In the genomic region with DNA sequence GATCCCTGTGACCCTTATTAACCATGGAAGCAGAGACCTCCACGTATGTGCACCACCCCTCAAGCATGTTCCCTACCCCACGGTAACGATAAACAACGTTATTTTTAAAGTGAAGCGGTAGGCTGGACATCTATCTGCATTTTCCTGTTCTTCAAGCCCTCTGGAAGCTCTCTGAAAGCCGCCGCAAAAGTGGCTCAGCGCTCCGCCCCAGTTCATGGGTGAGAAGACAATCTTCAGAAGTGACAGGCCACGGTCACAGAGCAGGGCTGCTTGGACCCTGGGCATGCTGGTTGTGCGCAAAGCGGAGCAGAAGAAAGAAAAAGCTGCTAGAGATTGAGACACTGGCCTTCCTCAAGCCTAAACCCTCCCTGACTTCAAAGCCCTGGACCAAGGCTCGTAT, we compare ENCODE assay signal across 9 mouse cellular contexts.
DNase-seq lines count a peak whose midpoint lies in the region; ATAC-seq lines count a peak whose summit lies in the region.
"Had no signal": no experiment of that assay in that cellular context is flagged by ENCODE, and none has a peak within 500 bp of the region (broad histone marks: within the 10 kb centered on the region; RNA-seq: fewer than 3 reads in every experiment).

No protein-coding gene starts in this region.

- no peak for DNase-seq in heart, embryonic 10.5 days (ENCODE audit: low spot score)
- DNase-seq in embryonic facial prominence, embryonic 10.5 days (ENCODE audit: low spot score), result peak; percentile 44
- DNase-seq in hindbrain, embryonic 14.5 days (ENCODE audit: low spot score), result no peak
- DNase-seq in neural tube, embryonic 11.5 days (ENCODE audit: low spot score), result peak; percentile 32
- no peak for DNase-seq in thymus, postnatal 25 days
- DNase-seq in adrenal gland, adult 8-10 months, result no peak
- DNase-seq: lung, adult 18-20 months had no signal

- H3K36me3 ChIP-seq in heart, embryonic 10.5 days, result no peaks in the 10 kb centered on the region
- H3K36me3 ChIP-seq in heart, embryonic 12.5 days, result no peaks in the 10 kb centered on the region
- H3K36me3 ChIP-seq in embryonic facial prominence, embryonic 10.5 days (replicated peaks), result no peaks in the 10 kb centered on the region
- no peaks in the 10 kb centered on the region for H3K36me3 ChIP-seq in hindbrain, embryonic 14.5 days (replicated peaks; ENCODE audit: control insufficient read depth, insufficient read depth)
- H3K36me3 ChIP-seq in neural tube, embryonic 11.5 days (ENCODE audit: control insufficient read depth, insufficient read depth, low read length), result no peaks in the 10 kb centered on the region

- peak overlapping the region; percentile 86 for H3K27ac ChIP-seq in heart, embryonic 10.5 days
- H3K27ac ChIP-seq in heart, embryonic 12.5 days (ENCODE audit: poor library complexity, severe bottlenecking), result no peak overlapping the region
- peak overlapping the region; percentile 95 for H3K27ac ChIP-seq in embryonic facial prominence, embryonic 10.5 days (replicated peaks)
- peak overlapping the region; percentile 81 for H3K27ac ChIP-seq in hindbrain, embryonic 14.5 days
- peak overlapping the region; percentile 89 for H3K27ac ChIP-seq in neural tube, embryonic 11.5 days (ENCODE audit: low read depth, low read length)

- peaks cover 12% of the 10 kb centered on the region for H3K27me3 ChIP-seq in heart, embryonic 10.5 days (ENCODE audit: insufficient read depth, poor library complexity, severe bottlenecking)
- no peaks in the 10 kb centered on the region for H3K27me3 ChIP-seq in heart, embryonic 12.5 days (replicated peaks)
- peaks cover 28% of the 10 kb centered on the region for H3K27me3 ChIP-seq in embryonic facial prominence, embryonic 10.5 days (replicated peaks; ENCODE audit: low read depth, poor library complexity, severe bottlenecking)
- H3K27me3 ChIP-seq in hindbrain, embryonic 14.5 days (ENCODE audit: control insufficient read depth, insufficient read depth, low read length), result no peaks in the 10 kb centered on the region
- no peaks in the 10 kb centered on the region for H3K27me3 ChIP-seq in neural tube, embryonic 11.5 days (ENCODE audit: control insufficient read depth, insufficient read depth, low read length)

- no peaks in the 10 kb centered on the region for H3K9me3 ChIP-seq in heart, embryonic 10.5 days
- 0 out of 2 replicates have a peak, but pooled peaks cover 3% of the 10 kb centered on the region for H3K9me3 ChIP-seq in heart, embryonic 12.5 days (replicated peaks)
- no peaks in the 10 kb centered on the region for H3K9me3 ChIP-seq in embryonic facial prominence, embryonic 10.5 days
- no peaks in the 10 kb centered on the region for H3K9me3 ChIP-seq in hindbrain, embryonic 14.5 days (ENCODE audit: control insufficient read depth, low read length)
- no peaks in the 10 kb centered on the region for H3K9me3 ChIP-seq in neural tube, embryonic 11.5 days (ENCODE audit: control insufficient read depth, low read length)

- H3K9ac ChIP-seq in heart, embryonic 12.5 days, result no peak overlapping the region
- peak overlapping the region; percentile 65; the same call in 1 of the 2 replicates for H3K9ac ChIP-seq in hindbrain, embryonic 14.5 days
- H3K9ac ChIP-seq in neural tube, embryonic 11.5 days (ENCODE audit: low read length), result peak overlapping the region; percentile 71

- ATAC-seq in heart, embryonic 12.5 days (ENCODE audit: insufficient number of reproducible peaks, low FRiP score), result no peak
- ATAC-seq in hindbrain, embryonic 14.5 days (ENCODE audit: low FRiP score), result no peak
- no peak for ATAC-seq in neural tube, embryonic 11.5 days (ENCODE audit: insufficient read depth, low FRiP score, low TSS enrichment)
- no peak for ATAC-seq in frontal cortex, adult (ENCODE audit: low TSS enrichment)

- no peak overlapping the region for H3K4me3 ChIP-seq in heart, embryonic 10.5 days
- no peak overlapping the region for H3K4me3 ChIP-seq in heart, embryonic 12.5 days
- peak overlapping the region; percentile 54; the same call in 1 of the 2 replicates for H3K4me3 ChIP-seq in embryonic facial prominence, embryonic 10.5 days
- H3K4me3 ChIP-seq in hindbrain, embryonic 14.5 days (replicated peaks; ENCODE audit: low read length), result no peak overlapping the region
- no peak overlapping the region for H3K4me3 ChIP-seq in neural tube, embryonic 11.5 days (ENCODE audit: low read depth, low read length)

- H3K4me2 ChIP-seq in heart, embryonic 12.5 days, result no peak overlapping the region
- H3K4me2 ChIP-seq in hindbrain, embryonic 14.5 days (replicated peaks), result peak overlapping the region; percentile 65; the same call in 1 of the 2 replicates
- peak overlapping the region; percentile 47; the same call in 1 of the 2 replicates for H3K4me2 ChIP-seq in neural tube, embryonic 11.5 days (ENCODE audit: low read depth)

- 61% methylated on average over 13 of the region's 13 CpGs for WGBS in heart, embryonic 10.5 days
- WGBS in heart, embryonic 12.5 days, result 66% methylated on average over 13 of the region's 13 CpGs
- WGBS in embryonic facial prominence, embryonic 10.5 days, result 70% methylated on average over 13 of the region's 13 CpGs
- 33% methylated on average over 13 of the region's 13 CpGs for WGBS in hindbrain, embryonic 14.5 days
- 62% methylated on average over 13 of the region's 13 CpGs for WGBS in neural tube, embryonic 11.5 days

- H3K4me1 ChIP-seq in heart, embryonic 10.5 days, result peaks cover 44% of the 10 kb centered on the region
- peaks cover 30% of the 10 kb centered on the region for H3K4me1 ChIP-seq in heart, embryonic 12.5 days (replicated peaks)
- peaks cover 58% of the 10 kb centered on the region for H3K4me1 ChIP-seq in embryonic facial prominence, embryonic 10.5 days
- peaks cover 20% of the 10 kb centered on the region for H3K4me1 ChIP-seq in hindbrain, embryonic 14.5 days (replicated peaks; ENCODE audit: control insufficient read depth, insufficient read depth, low read length)
- peaks cover 16% of the 10 kb centered on the region for H3K4me1 ChIP-seq in neural tube, embryonic 11.5 days (ENCODE audit: control insufficient read depth, insufficient read depth, low read length)

Comparison
In these comparisons a context has a peak if more than half of its experiments do, and no peak if none do; other contexts are left out.
1. DNase-seq: peak in embryonic facial prominence, embryonic 10.5 days (single experiment) and neural tube, embryonic 11.5 days (single experiment); none in heart, embryonic 10.5 days (single experiment), hindbrain, embryonic 14.5 days (single experiment), thymus, postnatal 25 days (single experiment) and adrenal gland, adult 8-10 months (single experiment).